Mouse (Mus musculus): ENCODE data around the gene Fstl1. TPM values are rescaled to one million over a fixed set of nuclear protein-coding genes. Genes with fewer than 3 reads are reported as not detected.

The Fstl1 gene
- polyA plus RNA-seq, 1 experiment from 2014 or later: 126 TPM

DNA sequence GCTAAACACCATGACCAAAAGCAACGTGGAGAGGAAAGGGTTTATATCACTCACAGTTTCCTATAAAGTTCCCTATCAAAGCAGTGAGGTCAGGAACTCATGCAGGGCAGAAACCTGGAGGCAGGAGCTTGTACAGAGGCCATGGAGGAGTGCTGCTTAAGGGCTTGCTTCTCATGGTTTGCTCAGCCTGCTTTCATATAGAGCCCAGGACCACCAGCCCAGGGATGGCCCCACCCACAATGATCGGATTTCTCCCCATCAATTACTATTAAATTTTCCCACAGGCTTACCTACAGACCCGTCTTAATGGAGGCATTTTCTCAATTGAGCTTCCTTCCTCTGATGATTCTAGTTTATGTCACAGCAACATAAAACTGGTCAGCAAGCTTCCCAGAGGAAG is 60.9 kb downstream of the Fstl1 start:
- Histone ChIP-seq H3K4me2 (replicated peaks) (no peak overlapping the region), H3K27ac (no peak overlapping the region), H3K9me3 (ENCODE audit: control insufficient read depth, low read length) (no peaks in the 10 kb centered on the region), H3K4me1 (replicated peaks; ENCODE audit: control insufficient read depth, insufficient read depth, low read length) (no peaks in the 10 kb centered on the region), H3K27me3 (ENCODE audit: control insufficient read depth, insufficient read depth, low read length) (no peaks in the 10 kb centered on the region), H3K36me3 (replicated peaks; ENCODE audit: control insufficient read depth, insufficient read depth) (peaks cover 3% of the 10 kb centered on the region; the same call in 1 of the 2 replicates), H3K9ac (no peak overlapping the region), H3K4me3 (replicated peaks; ENCODE audit: low read length) (no peak overlapping the region)
- WGBS: 81% methylated on average over 3 of the region's 3 CpGs
- no peak for DNase-seq (ENCODE audit: low spot score)
- ATAC-seq (ENCODE audit: low FRiP score): no peak

DNA sequence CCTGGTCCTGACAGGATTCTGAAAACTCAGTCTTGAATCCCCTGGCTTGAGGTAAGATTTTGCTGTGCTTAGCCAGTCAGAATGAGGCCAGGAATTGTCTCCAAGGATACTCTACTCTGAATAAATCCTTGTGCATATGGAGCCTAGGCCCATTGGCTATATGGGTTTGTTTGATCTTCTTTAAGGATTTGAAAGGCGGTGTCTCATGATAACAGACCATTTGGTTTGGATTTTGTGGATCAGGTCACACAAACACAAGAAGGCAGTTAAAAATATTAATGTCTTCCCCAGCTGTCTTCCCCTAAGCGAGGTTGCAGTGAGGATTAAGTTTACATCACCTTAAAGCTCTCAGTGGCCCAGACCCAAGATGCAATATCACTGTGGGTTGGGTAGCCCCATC is 65.8 kb downstream of the Fstl1 start:
- WGBS: 86% methylated on average over 2 of the region's 2 CpGs
- no peak overlapping the region for H3K27ac ChIP-seq
- no peak overlapping the region for H3K4me2 ChIP-seq (replicated peaks)
- no peak for DNase-seq (ENCODE audit: low spot score)
- H3K9me3 ChIP-seq (ENCODE audit: control insufficient read depth, low read length): no peaks in the 10 kb centered on the region
- no peaks in the 10 kb centered on the region for H3K4me1 ChIP-seq (replicated peaks; ENCODE audit: control insufficient read depth, insufficient read depth, low read length)
- H3K4me3 ChIP-seq (replicated peaks; ENCODE audit: low read length): no peak overlapping the region
- H3K36me3 ChIP-seq (replicated peaks; ENCODE audit: control insufficient read depth, insufficient read depth): no peaks in the 10 kb centered on the region
- no peak overlapping the region for H3K9ac ChIP-seq
- no peak for ATAC-seq (ENCODE audit: low FRiP score)
- H3K27me3 ChIP-seq (ENCODE audit: control insufficient read depth, insufficient read depth, low read length): no peaks in the 10 kb centered on the region

GRCm38 (mm10) chr16:37843740-37844139 is 67.1 kb downstream of the Fstl1 start:
- Histone ChIP-seq H3K9ac (no peak overlapping the region), H3K4me3 (replicated peaks; ENCODE audit: low read length) (no peak overlapping the region), H3K36me3 (replicated peaks; ENCODE audit: control insufficient read depth, insufficient read depth) (no peaks in the 10 kb centered on the region), H3K4me1 (replicated peaks; ENCODE audit: control insufficient read depth, insufficient read depth, low read length) (no peaks in the 10 kb centered on the region), H3K27ac (no peak overlapping the region), H3K27me3 (ENCODE audit: control insufficient read depth, insufficient read depth, low read length) (no peaks in the 10 kb centered on the region), H3K4me2 (replicated peaks) (no peak overlapping the region), H3K9me3 (ENCODE audit: control insufficient read depth, low read length) (no peaks in the 10 kb centered on the region)
- no peak for ATAC-seq (ENCODE audit: low FRiP score)
- no peak for DNase-seq (ENCODE audit: low spot score)
- WGBS: 90% methylated on average over 12 of the region's 12 CpGs

DNA sequence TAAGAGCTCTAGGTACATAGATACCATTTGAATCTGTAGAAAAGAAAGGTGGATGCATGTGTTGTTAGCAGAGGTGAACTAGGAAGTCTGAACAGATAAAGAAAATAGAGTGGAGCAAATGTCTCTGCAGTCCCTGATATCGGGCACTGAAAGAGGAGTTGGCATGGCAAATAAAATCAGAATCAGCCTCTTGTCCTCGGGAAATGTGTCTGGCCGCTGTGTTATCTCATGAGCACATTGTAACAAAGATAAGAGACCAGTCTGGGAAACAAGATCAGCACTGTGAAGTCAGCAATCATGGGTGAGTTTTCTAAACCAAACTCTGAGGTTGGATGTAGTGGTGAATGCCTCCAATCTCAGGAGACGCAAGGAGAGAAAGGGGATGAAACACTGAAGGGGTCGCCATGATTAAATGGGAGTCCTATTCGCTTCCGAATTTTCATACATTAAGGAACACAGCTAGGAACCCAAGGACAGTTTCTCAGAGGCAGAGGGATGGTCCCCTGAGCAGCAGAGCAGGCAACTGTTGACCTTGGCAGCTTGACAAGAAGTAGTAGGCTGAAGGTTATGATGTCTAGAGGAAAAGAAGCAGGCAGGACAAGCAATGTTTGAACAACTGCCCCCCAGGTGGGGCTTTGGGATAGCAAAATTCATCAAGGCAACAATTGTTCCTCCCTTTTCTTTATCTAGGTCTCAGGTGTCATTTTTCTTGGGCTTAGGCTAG is 68.7 kb downstream of the Fstl1 start:
- 89% methylated on average over 7 of the region's 7 CpGs for WGBS
- ATAC-seq (ENCODE audit: low FRiP score) (no peak), DNase-seq (ENCODE audit: low spot score) (no peak)
- no peak overlapping the region for H3K4me3 ChIP-seq (replicated peaks; ENCODE audit: low read length)
- no peak overlapping the region for H3K9ac ChIP-seq
- H3K4me1 ChIP-seq (replicated peaks; ENCODE audit: control insufficient read depth, insufficient read depth, low read length): no peaks in the 10 kb centered on the region
- H3K27me3 ChIP-seq (ENCODE audit: control insufficient read depth, insufficient read depth, low read length): no peaks in the 10 kb centered on the region
- H3K4me2 ChIP-seq (replicated peaks): no peak overlapping the region
- no peaks in the 10 kb centered on the region for H3K9me3 ChIP-seq (ENCODE audit: control insufficient read depth, low read length)
- no peaks in the 10 kb centered on the region for H3K36me3 ChIP-seq (replicated peaks; ENCODE audit: control insufficient read depth, insufficient read depth)
- no peak overlapping the region for H3K27ac ChIP-seq

DNA sequence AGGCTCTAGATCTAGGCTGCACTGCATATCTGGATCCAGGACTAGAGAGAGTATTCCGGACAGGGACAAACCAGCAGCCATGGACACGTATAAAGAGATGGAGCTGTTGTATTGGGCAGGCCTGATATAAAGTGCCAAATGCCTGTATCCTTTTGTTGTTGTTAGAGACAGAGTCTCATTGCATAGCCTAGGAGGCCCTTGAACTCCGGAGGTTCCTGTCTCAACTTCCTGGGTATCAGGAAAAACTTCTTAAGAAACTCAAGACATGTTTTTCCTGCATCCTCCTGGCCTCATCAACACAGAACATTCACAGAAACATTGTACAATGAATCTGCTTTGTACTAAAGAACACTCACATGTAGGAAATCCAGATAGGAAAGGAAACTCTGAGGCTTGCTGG is 70.4 kb downstream of the Fstl1 start:
- no peak overlapping the region for H3K9ac ChIP-seq
- ATAC-seq (ENCODE audit: low FRiP score): no peak
- WGBS: 92% methylated on average over 3 of the region's 3 CpGs
- DNase-seq (ENCODE audit: low spot score): no peak
- H3K27ac ChIP-seq: no peak overlapping the region
- no peaks in the 10 kb centered on the region for H3K9me3 ChIP-seq (ENCODE audit: control insufficient read depth, low read length)
- no peak overlapping the region for H3K4me2 ChIP-seq (replicated peaks)
- no peaks in the 10 kb centered on the region for H3K36me3 ChIP-seq (replicated peaks; ENCODE audit: control insufficient read depth, insufficient read depth)
- no peak overlapping the region for H3K4me3 ChIP-seq (replicated peaks; ENCODE audit: low read length)
- no peaks in the 10 kb centered on the region for H3K27me3 ChIP-seq (ENCODE audit: control insufficient read depth, insufficient read depth, low read length)
- no peaks in the 10 kb centered on the region for H3K4me1 ChIP-seq (replicated peaks; ENCODE audit: control insufficient read depth, insufficient read depth, low read length)

DNA sequence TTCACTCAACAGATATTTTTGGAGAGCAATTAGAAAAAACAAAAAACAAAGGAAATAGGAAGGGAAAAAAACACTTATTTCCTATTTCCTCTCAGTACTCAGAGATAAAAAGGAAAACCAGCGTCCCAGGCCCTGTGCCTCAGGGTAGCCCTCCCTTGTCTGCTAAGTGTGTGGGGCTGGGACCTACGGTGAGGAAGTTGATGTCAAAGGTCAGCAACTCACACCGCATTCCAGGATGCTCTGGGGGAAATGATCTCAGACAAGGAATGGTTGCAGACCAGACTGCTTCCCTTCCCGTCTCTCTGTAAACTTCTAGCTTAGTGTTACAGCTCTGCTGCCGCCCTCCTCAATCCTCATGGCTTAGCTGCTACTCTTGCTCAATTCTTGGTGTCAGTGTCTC is 74.7 kb downstream of the Fstl1 start:
- no peaks in the 10 kb centered on the region for H3K36me3 ChIP-seq (replicated peaks; ENCODE audit: control insufficient read depth, insufficient read depth)
- ATAC-seq (ENCODE audit: low FRiP score) (no peak), DNase-seq (ENCODE audit: low spot score) (no peak)
- no peak overlapping the region for H3K9ac ChIP-seq
- no peaks in the 10 kb centered on the region for H3K4me1 ChIP-seq (replicated peaks; ENCODE audit: control insufficient read depth, insufficient read depth, low read length)
- peak overlapping the region; percentile 20; the same call in 1 of the 2 replicates for H3K27ac ChIP-seq
- H3K4me3 ChIP-seq (replicated peaks; ENCODE audit: low read length): no peak overlapping the region
- H3K27me3 ChIP-seq (ENCODE audit: control insufficient read depth, insufficient read depth, low read length): no peaks in the 10 kb centered on the region
- H3K4me2 ChIP-seq (replicated peaks): no peak overlapping the region
- no peaks in the 10 kb centered on the region for H3K9me3 ChIP-seq (ENCODE audit: control insufficient read depth, low read length)
- 63% methylated on average over 5 of the region's 5 CpGs for WGBS

DNA sequence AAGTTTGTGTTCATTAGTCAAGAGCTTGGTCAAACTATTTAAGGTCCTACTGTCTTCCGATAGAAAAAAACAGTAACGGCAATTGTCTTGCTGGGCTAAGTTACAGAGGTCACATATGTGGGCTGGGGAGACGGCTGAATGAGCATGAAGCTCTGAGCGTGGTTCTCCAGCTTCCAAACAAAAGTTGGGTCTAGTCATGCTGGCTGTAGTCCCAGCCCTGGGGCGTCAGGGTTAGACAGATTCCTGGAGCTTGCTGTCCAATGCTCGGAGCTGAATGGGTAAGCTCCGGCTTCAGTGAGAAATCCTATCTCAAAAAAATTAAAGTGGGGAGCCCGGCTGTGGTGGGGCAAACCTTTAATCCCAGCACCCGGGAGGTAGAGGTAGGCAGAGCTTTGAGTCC is 76.6 kb downstream of the Fstl1 start:
- no peaks in the 10 kb centered on the region for H3K9me3 ChIP-seq (ENCODE audit: control insufficient read depth, low read length)
- no peaks in the 10 kb centered on the region for H3K36me3 ChIP-seq (replicated peaks; ENCODE audit: control insufficient read depth, insufficient read depth)
- H3K27ac ChIP-seq: no peak overlapping the region
- peak; percentile 33 for DNase-seq (ENCODE audit: low spot score)
- no peak overlapping the region for H3K9ac ChIP-seq
- no peak overlapping the region for H3K4me2 ChIP-seq (replicated peaks)
- no peak for ATAC-seq (ENCODE audit: low FRiP score)
- H3K27me3 ChIP-seq (ENCODE audit: control insufficient read depth, insufficient read depth, low read length): no peaks in the 10 kb centered on the region
- no peaks in the 10 kb centered on the region for H3K4me1 ChIP-seq (replicated peaks; ENCODE audit: control insufficient read depth, insufficient read depth, low read length)
- no peak overlapping the region for H3K4me3 ChIP-seq (replicated peaks; ENCODE audit: low read length)
- WGBS: 65% methylated on average over 9 of the region's 9 CpGs

DNA sequence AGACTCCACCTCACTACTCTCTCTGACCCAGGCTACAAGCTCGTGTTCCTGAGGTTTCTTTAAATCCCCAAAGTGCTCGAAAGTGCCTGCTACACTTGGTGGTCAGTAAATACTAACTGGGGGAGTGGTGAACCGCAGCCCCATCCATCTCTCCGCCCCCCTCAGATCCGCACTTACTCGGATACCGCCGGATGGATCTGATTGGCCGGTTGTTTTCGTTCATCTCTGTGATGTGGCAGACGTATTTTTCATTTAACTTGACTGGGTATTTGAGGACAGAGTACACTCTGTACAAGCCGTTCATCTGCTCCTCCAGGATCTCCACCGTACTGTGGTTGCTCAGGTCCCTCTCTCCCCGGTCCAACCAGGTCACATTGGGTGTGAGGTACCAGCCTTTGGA is 77.4 kb downstream of the Fstl1 start:
- DNase-seq (ENCODE audit: low spot score) (no peak), ATAC-seq (ENCODE audit: low FRiP score) (no peak)
- Histone ChIP-seq H3K9me3 (ENCODE audit: control insufficient read depth, low read length) (no peaks in the 10 kb centered on the region), H3K27ac (no peak overlapping the region), H3K4me3 (replicated peaks; ENCODE audit: low read length) (no peak overlapping the region), H3K36me3 (replicated peaks; ENCODE audit: control insufficient read depth, insufficient read depth) (no peaks in the 10 kb centered on the region), H3K27me3 (ENCODE audit: control insufficient read depth, insufficient read depth, low read length) (no peaks in the 10 kb centered on the region), H3K4me1 (replicated peaks; ENCODE audit: control insufficient read depth, insufficient read depth, low read length) (no peaks in the 10 kb centered on the region), H3K4me2 (replicated peaks) (no peak overlapping the region), H3K9ac (no peak overlapping the region)
- WGBS: 75% methylated on average over 14 of the region's 14 CpGs

- Histone ChIP-seq H3K9me3 (ENCODE audit: control insufficient read depth, low read length) (no peaks in the 10 kb centered on the region), H3K9ac (no peak overlapping the region), H3K4me2 (replicated peaks) (no peak overlapping the region), H3K4me3 (replicated peaks; ENCODE audit: low read length) (no peak overlapping the region), H3K36me3 (replicated peaks; ENCODE audit: control insufficient read depth, insufficient read depth) (no peaks in the 10 kb centered on the region), H3K4me1 (replicated peaks; ENCODE audit: control insufficient read depth, insufficient read depth, low read length) (no peaks in the 10 kb centered on the region), H3K27me3 (ENCODE audit: control insufficient read depth, insufficient read depth, low read length) (no peaks in the 10 kb centered on the region), H3K27ac (no peak overlapping the region)
- ATAC-seq (ENCODE audit: low FRiP score) (no peak), DNase-seq (ENCODE audit: low spot score) (no peak)
- WGBS: 79% methylated on average over 5 of the region's 5 CpGs
These were observed 77.9 kb downstream of the Fstl1 start for GRCm38 (mm10) chr16:37854593-37854992.

GRCm38 (mm10) chr16:37855583-37855982 is 78.9 kb downstream of the Fstl1 start:
- Histone ChIP-seq H3K27ac (no peak overlapping the region), H3K4me3 (replicated peaks; ENCODE audit: low read length) (no peak overlapping the region), H3K36me3 (replicated peaks; ENCODE audit: control insufficient read depth, insufficient read depth) (no peaks in the 10 kb centered on the region), H3K4me1 (replicated peaks; ENCODE audit: control insufficient read depth, insufficient read depth, low read length) (no peaks in the 10 kb centered on the region), H3K27me3 (ENCODE audit: control insufficient read depth, insufficient read depth, low read length) (no peaks in the 10 kb centered on the region), H3K9me3 (ENCODE audit: control insufficient read depth, low read length) (no peaks in the 10 kb centered on the region), H3K9ac (no peak overlapping the region), H3K4me2 (replicated peaks) (no peak overlapping the region)
- WGBS: 83% methylated on average over 8 of the region's 8 CpGs
- DNase-seq (ENCODE audit: low spot score): no peak
- no peak for ATAC-seq (ENCODE audit: low FRiP score)

Data from hindbrain, embryonic 14.5 days (tissue).